Mouse (Mus musculus) embryo, embryonic 11.5 days (tissue): ENCODE data around the gene S1pr3.

Experiments
- DNase-seq: peaks from one replicate; pipeline ENCODE4 v3.0.0-alpha.2; 2012; ENCODE audit warnings: low read depth, low spot score

The S1pr3 gene

DNA sequence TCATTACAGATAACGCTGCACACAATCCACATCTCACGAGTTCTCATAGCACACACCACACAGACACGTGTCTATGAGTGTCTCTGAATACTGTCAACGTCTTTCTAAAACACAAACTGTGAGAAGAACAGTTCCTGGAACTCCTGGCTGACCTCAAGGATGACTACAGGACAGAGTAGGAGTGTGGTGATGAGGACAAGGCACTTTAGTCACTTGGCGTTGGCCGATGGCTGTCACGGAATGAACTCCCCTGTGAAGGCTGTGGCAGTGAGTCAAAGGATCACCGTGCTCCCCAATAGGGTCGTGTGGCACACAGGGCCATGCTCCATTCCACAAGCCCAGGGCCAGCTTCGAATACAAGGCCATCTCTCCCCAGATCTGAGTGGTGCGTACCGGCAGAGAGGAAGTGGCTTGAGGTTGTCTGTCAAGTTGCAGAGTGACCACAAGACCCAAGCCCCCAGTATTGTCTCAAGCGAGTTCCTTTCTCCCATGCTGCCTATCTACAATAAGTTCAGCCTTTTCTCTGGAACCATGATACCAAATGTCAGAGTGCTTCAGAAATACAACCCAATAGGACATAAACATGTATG, 2.6 kb upstream of the S1pr3 start:
- no peak for DNase-seq

DNA sequence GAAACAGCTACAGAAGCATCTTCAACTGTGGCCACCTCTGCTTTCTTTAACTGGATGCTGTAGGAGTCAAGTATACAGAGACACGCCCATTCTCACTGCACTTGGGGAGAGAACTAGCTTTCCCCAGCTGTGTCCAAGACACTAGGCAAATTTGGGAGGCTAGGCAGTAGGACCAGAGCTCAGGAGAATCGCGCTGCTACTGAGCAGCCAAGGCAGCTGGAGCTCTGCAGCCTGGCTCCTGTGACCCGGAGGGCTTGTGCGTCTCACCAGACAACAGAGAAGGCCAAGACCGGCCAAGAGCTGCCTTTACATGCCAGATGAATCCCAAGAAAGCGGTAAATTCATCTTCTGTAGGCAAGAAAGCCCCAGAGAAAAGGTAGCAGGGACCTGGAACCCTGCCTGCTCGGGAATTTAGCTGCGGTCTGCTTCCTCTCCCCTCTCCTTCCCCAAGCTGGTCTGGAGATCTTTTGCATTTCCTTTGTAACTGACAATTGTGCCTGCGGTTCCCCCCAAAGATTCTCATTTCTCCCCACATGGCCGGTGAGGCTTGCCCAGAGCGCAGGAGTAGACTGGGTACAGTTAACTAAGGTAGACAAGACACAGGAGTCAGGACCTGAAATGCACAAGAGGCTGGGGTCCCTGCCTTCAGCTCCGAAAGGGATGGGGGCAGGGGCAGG, 760 bp upstream of the S1pr3 start:
- no peak for DNase-seq

DNA sequence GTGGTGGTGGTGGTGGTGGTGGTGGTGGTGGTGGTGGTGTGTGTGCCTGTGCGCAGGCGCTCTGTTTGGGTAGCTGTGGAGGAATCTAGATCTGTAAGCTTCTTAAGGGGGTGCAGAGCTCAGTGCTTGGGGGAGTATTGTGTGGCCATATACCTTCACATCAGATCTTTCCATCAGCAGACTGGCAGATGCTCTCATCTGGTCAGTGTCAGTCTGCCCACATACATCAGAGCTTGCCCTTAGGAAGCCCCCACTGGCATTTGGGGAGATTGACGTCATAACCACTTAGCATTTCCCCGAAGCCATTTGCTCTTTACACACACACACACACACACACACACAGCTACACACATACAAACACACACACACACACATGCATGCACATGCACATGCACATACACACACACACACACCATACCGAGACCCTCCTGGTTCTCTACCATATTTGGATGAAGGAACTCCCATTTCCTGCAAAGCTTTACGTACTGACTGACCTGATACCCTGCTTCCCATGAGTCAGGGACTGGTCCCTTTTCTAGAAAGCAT, 1.6 kb downstream of the S1pr3 start:
- no peak for DNase-seq

DNA sequence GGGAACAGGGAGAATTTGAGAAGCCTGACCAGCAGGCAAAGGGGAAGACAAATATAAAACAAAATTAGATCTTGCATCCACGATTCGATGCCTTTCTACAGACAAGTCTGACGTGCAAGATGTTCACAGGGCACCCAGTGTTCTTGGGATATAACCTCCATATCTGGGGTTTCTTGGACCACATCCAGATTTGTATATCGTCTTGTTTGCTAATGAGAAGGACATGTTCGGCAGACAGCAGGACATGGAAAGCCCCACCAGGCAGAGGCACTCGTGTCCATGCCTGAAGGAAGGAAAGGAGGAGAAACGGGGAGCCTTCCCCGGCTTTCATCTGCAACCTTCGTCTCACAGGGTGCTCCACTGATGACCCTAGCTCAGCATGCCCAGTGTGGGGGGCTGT, 2.8 kb downstream of the S1pr3 start:
- DNase-seq = no peak

DNA sequence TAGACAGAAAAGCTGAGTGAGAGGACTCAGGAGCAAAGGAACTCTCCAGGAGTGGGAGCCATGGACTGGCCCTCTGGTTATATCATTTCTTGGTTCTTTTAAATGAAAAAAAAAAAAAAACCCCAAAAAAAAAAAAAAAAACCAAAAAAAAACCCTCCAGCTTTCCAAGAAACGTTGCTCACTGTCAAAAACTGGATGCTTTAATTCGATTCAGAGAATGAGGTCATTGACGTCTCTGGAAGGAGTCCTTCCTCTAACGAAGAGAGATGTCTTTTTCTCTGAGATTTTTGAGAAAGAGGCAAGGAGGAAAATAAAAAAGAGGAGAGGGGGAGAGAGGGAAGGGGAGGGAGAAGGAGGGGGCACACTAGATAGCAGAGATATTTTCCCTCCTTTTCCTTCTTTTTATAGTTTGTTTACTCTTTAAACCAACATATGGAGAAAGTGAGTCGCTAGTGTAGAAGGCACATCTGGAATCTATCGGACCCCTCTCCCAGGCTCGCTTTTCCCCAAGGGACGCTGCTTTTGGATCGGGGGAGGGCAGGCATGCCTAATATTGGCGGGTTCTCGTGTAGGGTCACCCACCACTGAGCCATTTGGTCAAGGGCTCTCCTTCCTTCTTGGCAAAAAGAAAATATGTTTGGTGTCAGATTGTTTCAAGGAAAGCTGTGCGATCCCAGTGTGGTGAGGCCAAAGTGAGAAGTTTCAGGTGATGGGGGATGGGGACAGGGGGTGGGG, 3.4 kb downstream of the S1pr3 start:
- DNase-seq = no peak

DNA sequence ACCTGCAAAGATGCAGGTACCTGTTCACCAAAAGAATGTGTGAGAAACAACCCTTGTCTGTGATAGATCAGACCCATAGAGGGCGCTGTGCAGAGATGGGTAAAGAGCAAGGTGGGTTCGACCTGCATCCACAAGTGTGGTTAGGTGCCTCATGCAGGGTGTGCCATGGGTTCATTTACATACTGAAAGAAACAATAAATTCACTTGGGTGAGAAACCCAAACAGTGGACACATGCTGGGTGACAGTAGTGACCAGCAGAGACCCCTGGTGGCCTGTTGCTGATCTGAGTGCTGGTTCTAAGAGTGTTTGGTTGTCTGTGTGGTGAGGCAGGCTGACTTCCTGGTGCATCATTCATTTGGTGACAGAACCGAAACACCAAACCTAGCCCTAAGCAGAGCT, 5.0 kb downstream of the S1pr3 start:
- DNase-seq = no peak

DNA sequence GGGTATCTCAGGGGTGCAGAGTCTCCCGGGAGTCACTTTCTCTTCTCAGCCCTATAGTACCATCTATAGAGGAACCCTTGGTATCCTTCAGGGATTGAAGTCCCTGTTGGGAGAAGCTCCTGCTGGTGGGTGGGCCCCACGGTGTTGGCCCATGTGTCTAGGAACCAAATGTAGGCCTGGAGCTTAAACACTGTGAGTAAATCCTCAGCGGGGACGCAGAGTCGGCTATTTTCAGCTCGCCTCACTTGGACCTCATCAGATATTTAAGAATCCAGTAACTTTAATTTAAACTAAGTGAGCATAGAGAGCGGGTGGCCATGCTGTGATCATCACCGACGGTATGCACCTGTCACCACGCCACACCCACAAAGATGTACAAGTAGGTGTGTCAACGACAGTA, 8.3 kb downstream of the S1pr3 start:
- no peak for DNase-seq

DNA sequence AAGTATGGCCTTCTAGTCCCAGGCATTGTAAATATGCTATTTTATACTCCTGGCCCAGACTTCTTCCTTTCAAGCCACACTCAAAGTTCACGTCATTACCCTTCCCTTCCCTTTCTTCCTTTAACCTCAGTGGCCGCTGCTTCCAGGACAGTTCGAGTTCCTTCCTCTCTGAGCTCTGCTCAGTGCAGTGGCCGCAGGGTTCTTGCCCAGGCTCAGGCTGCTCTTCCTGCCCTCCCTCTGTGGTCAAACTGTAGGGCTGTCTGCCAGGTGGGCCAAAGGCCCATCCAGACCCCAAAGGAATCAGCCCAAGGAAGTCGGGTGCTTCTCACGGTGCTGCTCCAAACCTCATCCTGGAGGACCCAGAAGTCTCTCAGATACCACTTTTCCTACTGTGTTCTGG, 9.4 kb downstream of the S1pr3 start:
- no peak for DNase-seq

DNA sequence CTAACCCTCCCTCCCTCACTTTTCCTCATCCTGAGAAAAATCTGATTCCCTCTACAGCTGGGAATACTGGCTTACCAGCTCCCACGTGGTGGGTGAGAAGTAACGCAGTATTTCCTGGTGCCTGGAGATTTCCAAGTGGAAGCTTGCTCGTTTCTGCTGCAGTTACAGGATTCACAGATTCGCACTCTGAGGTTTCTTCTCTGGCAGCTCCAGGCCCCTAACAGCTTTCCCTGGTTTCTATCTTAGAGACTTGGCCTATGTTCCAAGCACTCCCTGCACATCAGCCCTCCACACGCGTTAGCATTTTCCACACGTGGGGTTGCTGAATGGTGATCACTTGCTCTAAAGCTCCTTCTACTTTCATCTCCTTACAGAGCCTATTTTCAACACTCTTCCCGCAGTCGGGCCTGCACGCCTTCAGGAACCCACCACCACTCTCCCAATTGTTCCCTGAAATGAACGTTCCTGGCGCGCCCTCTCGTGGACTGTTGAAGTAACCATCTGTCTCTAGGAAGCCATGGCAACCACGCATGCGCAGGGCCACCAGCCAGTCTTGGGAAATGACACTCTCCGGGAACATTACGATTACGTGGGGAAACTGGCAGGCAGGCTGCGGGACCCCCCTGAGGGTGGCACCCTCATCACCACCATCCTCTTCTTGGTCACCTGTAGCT, 10.0 kb downstream of the S1pr3 start:
- DNase-seq = peak; percentile 93

DNA sequence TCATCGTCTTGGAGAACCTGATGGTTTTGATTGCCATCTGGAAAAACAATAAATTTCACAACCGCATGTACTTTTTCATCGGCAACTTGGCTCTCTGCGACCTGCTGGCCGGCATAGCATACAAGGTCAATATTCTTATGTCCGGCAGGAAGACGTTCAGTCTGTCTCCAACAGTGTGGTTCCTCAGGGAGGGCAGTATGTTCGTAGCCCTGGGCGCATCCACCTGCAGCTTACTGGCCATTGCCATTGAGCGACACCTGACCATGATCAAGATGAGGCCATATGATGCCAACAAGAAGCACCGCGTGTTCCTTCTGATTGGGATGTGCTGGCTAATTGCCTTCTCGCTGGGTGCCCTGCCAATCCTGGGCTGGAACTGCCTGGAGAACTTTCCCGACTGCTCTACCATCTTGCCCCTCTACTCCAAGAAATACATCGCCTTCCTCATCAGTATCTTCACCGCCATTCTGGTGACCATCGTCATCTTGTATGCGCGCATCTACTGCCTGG, 10.6 kb downstream of the S1pr3 start:
- no peak for DNase-seq

DNA sequence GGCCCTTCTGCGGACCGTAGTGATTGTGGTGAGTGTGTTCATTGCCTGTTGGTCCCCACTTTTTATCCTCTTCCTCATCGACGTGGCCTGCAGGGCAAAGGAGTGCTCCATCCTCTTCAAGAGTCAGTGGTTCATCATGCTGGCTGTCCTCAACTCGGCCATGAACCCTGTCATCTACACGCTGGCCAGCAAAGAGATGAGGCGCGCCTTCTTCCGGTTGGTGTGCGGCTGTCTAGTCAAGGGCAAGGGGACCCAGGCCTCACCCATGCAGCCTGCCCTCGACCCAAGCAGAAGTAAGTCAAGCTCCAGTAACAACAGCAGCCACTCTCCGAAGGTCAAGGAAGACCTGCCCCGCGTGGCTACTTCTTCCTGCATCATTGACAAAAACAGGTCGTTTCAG, 11.1 kb downstream of the S1pr3 start:
- no peak for DNase-seq

DNA sequence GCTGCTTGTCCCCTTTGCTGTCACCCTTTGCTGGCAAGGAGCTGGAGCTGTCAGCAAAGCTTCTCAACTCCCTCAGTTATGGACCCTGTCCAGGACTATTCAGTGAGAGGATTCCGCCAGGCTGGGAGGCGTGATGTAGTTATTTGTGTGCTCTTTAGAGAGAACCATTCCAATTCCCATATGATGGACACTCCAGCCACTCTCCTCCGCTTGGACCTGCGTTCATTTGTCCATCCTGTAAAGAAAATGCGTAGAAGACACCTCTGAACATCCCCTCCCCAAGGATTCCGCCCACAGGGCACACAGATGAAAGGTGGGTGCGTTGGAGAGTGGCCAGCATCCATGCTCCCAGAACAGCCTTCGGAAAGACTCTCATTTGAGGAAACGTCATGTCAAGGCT, 12.4 kb downstream of the S1pr3 start:
- no peak for DNase-seq

DNA sequence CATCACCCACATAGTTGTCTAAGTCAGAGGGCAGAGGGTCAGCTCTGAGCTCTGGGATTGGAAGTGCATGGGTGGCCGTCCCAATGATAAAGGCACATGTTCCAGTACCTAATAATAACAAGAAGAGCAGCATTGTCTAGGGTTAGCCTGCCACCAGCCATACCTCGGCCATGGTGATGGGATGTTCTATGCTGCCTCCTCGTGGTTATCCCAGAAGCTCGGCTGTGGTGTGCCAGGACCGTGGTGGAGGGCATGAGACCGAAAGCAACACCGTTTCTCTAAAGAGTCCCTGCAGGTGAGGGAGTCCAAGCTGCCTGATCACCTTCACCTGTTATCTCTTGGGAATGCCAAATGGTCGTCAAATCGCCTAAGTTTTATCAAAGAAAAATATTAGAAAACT, 15.2 kb downstream of the S1pr3 start:
- DNase-seq = no peak

DNA sequence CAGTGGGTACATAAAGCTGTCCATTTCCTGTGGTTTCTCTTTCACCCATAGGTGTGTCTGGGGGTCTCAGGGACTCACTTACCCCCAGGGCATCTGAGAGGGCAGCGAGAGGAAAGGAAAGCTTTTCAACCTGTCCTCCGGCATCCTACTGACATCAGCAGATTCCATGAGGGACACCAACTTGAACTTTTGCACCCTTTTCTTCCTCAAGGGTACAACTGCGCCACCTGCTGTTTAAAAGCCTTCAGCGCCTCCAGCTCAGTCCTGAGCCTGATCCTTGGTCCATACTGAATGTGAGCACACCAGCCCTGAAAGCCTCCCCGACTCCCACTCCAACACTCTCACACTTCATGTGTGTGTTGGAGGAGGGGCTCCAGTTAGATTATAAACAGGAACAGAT, 16.2 kb downstream of the S1pr3 start:
- DNase-seq = peak; percentile 56

DNA sequence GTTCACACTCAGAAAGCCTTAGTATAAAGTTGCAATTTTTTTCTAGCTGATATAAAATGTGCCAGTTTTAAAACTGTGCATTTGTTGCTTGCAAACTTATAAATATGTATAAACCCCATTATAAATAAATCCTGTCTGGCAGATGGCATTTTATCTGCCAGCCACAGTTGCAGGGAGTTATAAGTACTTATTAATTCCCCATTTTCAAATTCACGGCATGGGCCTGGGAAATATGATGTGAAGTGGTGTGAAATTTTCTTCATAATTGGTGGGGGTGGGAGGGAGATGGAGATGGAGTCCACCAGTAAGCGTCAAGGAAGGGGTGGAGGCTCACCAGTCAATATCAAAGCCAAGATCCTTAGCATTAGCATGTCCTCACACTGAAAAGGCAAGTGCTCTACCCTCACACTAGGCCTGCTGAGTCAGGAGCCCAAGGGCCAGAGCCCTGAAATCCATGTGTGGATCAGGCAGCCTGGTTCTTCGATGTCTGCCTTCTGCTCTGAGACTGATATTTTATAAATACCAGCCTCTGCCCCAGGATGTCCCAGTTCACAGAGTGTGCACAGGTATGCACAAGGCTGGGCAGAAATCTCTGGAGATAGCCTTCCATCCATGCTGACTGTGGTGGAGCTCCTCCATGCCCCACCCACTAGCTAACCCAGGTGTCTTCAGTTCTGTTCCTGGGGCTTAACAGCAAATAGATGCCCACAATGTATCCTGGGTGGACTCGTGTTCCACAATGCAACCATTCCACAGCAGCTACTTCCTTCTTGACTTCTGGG, 17.4 kb downstream of the S1pr3 start:
- DNase-seq = no peak

DNA sequence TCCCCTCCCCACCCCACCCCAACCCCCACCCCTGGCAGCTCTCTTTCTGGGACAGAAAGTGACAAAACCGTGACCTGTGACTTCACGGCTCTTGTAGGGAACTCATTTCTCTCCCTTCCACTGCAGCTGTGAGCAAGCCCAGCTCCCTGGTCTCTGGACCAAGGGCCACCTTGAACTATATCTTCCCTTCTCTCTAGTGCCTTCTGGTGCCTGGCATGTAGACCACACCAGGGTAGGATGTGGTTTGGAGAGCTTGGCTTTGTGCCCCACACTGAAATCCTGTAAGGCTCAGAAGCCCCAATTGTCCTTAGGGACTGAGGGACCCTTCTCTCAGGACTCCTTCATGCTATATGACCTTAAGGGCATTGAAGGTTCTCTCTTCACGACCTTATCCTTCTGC, 24.9 kb downstream of the S1pr3 start:
- DNase-seq = no peak

DNA sequence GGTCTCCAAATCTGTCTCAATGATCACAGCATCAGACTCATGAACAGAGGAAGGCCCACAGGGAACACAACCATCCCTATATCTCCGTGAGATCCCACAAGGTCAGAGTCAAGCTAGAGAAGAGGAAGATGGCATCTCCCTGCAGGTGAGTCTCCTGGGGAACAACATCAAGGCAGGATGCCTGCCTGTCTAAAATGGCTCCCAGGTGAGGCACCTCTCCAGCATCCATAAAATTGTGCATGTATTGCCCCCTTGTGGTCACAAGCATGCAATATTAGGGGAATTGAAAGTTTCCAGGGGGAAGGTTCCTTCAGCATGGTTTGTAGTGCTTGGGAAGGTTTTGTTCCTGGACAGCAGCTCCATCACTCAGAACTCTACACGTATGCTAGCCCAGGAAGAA, 26.0 kb downstream of the S1pr3 start:
- no peak for DNase-seq

DNA sequence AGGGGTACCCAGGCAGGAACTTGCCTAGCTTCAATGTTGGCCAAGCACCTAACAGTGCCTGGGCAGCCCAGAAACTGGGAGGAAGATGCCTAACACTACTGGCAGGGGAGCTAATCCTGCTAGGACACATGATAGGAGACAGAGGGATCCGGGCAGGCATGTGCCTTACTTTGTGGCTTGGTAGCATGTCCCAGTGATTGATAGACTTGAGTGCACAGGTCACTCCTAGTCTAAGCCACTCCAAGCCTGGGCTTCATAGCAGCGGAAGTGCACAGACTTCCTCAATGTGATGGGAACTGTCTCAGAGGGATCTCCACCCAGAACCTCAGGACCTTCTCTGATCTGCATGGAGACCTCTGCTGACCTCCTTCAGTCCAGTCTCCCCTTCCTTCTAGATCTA, 26.7 kb downstream of the S1pr3 start:
- DNase-seq = no peak

DNA sequence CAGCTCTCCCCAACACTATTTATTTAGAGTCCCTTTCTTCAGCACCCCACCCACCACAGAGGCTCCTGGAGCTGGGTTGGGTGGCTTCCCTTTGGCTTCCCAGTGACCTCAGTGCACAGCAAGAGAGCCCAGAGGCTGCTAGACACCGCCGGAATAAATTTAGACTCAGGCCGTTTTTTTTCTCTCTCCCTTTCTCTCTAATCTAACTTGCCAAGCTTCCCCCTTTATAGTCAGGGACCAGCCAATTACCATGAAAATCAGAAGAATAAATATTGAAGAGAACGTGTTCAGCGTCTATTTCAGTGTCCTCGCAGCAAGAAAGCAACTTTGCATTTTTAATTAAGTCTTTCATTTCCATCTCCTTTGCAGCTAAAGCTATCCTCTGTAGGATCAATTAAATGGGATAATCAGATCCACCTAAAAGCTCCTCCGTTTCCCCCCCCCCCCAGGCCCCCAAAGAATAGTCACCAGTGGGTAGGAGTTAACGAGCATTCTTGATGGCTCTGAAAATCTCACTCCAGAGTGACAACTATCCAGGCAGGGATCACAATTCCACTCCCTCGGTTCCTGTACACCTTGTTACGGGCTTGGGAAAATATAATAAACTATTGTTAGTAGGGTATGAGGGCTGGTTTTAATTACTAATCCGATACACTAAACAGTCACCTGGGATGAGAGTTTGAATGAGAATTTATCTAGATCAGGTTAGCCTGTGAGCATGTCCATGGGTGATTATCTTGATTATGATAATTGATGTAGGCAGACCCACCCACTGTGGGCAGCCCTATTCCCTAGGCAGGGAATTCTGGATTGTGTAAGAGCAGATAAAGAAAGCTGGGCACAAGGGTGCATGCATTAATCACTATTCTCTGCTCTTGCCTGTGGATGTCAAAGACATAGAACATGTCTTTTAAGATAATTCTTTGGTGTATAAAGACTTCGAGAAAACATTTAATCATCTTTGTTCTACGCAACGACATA, 29.0 kb downstream of the S1pr3 start:
- no peak for DNase-seq

DNA sequence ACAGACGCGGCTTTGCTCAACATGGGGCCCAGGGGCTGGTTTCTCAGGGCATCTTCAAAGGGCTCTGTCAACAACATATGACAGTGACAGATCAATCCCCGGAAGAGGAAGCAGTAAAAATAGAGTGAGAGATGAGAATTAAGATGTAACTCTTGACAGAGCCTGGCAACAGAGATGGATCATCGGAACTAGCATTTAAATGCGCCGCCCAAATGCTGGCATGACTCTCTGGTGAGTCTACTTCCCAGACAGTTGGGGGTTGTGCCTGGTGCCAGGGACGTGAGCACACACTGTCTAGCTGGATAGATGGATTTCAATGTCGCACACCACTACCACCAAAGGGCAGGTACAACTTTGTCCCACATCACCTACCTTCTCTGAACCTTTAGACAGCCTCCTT, 34.5 kb downstream of the S1pr3 start:
- DNase-seq = no peak
